Mouse (Mus musculus) cerebellum, adult 11-12 months (tissue): ENCODE measurements around the gene Lyve1.

Experiments used
- DNase-seq: peaks from one replicate; pipeline ENCODE4 v3.0.0; 2022

The Lyve1 gene

DNA sequence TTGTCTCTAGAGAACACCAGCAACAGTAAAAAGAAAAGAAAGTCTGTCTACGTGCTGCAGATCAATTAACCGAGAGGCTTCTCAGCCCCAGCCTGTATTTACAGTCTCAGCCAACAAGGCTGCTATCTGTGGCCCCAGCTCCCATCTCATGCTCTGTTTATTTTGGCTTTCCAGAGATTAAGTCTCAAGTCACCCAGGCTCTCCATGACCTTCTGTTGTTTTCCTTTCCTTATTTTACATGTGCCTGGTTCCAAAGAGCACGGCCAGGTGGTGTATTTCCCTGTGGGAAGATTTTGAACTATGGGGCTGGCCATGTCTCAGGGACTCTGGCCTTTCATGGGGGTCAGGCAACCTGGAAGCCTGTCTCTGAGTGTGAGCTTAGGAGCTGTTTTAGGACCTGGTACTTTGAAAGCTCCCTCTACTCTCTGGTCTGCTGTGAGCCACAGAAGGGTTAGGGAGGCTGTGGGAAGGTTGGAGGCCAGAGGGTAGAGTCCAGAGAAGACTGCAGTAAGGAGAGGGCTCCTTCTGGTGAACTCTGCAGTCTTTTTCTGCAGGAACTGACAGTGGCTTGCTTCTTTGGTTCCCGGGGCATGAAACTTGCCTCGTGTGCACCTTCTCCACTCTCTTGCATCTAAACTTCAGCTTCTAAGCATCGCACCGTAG lies 11.4 kb downstream of the Lyve1 start:
- DNase-seq = no peak

DNA sequence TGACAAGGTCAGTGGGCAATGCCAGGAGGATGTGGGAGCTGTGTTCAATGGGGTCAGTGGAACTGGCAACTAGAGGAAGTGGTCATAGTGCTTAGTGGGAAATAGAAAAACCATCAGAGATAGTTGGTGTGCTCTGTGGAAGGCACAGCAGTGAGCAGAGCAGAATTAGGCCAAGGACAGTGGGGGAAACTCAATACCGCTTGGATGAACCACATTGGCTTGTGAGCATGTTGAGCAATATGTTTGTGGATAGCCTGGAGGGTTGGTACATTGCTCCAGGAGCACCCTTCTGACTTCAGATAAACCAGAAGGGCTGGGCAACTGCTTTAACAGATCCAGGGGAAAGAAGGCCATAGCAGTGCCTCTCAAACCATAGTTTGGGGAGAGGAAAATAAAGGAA lies 14.7 kb downstream of the Lyve1 start:
- no peak for DNase-seq

DNA sequence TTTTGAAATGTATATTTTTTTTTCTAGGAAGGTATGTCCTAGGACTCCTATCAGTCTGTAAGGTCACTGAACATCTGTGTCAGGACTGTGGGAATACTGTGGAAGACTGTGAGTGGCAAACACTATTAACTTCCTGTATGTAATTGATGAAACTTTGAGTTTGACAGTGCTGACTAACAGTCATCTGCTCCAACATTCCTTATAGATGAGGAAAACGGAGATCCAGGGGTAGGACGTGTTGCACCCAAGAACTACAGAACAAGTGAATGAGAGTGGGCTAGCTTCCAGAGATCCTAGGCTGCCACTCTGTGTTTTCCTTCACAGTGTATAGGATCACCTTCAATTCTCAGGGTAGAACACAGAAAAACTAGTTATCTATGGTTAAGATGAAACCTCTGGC lies 15.7 kb downstream of the Lyve1 start:
- no peak for DNase-seq

DNA sequence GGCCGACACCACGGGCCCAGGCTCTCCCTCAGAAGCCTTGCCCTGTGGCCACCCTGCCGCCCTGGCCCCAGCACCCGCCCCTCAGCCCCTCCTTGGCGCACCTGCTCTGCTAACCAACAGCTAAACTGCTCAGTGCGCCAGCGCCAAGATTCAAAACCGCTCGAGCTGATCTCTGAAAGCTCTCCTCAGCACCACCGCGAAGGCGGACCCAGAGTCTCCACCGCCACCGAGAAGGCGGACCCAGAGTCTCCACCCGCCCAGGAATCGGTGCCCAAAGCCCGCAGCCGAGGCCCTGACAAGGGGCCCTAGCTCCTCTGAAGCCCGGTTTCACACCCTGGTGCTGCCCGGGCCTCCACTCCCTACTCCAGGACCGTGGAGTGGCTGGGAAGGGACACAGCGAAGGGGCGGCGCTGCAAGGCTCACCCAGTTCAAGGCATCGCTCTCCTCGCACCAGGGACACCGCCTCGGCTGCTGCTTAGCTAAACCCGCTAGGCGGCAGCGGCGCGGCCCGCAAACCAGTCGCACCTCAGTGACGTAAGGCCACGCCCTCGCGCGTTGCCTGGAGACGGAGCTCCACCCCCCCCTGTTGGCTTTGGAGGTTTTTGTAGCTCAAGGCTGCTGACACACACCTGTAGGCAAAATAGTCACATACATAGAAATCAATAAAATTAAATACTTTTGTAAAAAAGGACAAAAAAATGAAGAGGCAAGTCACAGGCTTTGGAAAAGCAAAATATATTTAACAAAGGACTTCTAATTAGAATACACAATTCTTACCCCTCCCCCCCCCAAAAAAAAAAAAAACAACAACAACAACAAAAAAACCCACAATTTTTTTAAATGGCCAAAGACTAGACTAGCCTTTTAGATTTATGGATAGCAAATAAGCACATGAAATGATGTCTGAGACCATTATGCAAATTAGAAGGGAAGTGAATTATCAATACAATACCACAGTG lies 18.8 kb downstream of the Lyve1 start, which contains the start of gene Rnf141:
Gene Rnf141 (minus strand): TSS at position 542 of the 959 bp plus-strand sequence.
- DNase-seq = peak; percentile 89

DNA sequence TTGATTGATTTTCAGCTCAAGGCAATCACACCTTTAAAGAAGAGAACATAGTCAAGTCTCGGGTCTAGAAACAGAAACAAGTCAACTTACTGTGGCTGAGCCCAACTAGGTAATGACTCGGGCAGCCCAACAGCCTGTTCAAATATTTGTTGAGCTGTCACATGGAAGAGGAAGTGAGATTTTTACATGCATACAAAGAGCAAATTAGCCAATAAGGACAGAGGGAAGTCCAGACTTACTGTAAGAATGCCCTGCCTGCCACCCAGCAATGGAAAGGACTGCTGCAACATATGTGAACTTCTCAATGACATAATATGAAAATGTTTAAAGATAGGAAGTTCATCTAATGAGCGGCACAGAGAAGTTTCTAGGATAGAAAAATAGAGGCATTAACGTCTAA lies 22.7 kb downstream of the Lyve1 start:
- no peak for DNase-seq

DNA sequence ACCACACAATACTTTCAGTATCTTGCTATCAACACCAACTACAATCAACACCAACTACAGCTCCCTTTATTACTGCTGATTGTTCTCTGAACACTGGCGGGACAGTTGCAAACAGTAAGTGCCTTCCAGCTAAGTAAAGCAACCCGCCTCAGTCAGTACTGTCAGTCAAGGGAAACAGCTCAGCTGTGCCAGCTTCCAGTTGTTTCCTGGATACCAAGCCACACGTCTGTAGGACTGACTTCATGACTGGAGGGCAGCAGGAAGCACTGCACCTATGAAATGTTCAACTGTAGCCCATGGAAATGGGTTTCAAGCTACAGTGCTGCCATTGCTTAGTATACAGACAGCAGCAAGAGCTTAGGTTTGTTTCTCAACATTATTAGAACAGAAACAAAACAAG lies 28.5 kb downstream of the Lyve1 start:
- DNase-seq = no peak

DNA sequence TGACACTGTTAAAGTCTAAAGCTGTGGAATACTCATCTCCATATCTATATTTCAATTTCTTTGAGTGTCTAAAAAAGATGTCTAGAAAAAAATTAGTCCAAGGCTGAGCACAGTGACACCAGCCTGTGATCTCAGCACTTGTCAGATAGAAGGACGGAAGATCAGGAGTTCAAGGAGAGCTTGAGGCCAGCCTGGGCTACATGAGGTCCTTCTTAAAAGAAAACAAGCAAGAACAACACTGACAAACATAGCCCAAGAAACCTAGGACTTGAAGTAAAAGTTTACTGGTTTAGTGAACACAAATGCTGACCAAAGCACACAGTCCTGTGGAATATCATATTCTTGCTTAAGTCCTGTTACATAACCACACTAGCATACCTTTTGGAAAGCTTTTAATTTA lies 29.0 kb downstream of the Lyve1 start:
- DNase-seq = no peak

DNA sequence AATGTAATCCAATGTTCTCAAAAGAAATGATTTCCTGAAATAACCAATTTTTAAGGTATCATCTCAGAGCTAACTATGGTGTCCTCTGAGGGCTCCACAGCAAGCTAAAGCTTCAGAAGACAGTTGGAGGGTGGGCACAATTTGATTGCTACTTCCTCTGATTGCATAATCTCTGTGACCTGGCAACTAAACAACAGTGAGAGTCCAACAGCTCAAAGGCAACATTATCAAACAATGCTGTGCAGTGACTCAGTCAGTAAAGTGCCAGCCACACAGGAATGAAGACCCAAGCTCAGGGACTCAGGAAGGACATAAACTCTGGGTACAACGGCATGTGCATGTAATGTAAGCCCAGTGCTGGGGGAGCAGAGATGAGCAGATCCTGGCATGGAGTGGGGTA lies 30.0 kb downstream of the Lyve1 start:
- DNase-seq = no peak

DNA sequence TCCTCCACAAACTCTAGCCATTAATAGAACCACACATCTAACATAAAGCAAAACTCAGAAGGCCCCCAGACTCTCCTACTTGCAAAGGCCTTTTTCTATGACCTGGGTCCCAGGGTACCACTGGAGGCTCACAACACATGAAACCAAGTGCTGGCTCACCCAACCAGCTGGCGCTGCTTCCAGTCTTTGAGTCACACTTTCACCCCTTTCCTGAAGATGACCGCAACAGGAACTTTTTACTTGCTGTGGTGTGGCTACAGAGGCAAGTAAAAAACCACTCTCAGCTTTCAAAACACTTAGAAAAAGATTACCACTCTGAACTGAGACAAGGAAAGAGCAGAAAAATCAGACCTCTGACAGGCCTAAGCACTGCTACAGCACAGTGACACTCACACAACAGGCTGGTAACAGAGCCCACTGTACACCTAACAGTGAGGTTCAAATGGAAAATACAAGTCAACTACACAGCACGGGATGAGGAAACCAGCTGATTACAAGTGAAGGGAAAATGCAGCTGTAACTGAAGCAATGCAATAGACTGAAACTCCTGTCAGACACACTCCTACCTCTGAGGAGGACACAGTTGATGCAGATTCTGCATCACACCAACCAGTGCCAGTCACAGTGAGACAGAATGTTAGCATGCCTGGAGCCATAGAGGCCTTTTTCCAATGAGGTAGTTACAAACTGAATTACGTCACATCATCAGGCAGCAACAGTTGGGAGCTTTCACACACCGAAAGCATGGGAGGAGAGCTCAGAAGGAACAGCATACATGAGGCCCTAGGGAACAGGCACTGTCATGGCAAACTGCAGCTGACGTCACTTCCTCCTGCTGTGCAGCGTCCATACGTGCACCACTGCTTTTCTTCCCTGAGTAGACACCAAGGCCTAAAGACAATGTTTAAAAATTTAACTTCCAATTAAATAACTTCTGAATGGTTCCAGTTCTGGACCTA lies 38.8 kb downstream of the Lyve1 start:
- DNase-seq = no peak

DNA sequence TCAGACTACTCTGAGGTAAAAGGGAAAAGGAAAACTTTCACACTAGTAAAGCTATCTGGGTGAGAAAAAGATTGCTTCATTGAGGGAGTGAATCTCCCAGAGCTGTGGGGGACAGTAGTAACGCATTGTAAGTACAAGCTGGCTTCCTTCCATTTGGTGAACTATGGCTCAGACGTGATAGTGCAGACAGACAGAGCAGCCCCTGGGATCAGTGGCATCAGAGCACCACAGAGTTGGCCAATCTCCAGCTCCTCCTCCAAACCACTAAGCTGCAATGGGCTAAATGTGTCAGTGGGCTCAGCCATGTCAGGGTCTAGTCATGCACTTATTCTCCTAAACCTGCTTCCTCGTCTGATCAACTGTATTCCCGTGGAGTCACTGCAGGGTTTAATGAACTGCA lies 39.4 kb downstream of the Lyve1 start:
- no peak for DNase-seq

DNA sequence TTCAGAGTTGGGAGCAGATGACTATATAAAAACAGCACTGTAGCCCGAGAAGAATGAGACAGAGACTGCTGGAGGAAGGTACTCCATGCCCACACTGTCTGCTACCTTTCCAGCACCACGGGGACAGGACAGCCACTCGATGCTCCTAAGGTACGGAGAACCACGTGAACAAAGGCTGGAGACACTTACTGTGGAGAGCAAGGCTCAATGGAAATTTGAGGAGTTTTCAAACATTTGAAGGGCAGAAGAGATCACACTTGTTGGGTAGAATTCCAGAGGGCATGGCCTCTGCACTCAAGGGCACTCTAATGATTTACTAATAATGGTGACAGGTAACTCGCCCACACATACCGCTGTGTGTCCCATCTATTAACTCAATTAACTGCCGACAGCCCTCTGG lies 40.0 kb downstream of the Lyve1 start:
- no peak for DNase-seq

DNA sequence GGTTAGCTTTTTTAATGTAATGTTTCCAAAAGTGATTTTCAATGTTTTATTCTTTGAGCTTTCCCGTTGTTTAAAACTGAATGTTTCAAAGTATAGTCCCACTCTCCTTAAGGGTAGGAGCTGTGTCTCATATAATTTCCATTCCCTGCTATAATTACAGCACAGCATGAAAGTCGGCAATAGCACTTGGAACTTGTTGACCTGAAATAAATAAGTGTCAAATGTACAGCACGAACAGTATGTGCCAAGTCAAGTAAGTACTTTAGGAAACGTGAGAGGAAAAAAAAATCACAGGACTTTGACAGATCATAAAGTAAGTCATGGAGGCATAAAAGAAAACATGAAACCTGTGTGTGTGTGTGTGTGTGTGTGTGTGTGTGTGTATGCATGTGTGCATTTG lies 41.0 kb downstream of the Lyve1 start:
- DNase-seq = no peak

DNA sequence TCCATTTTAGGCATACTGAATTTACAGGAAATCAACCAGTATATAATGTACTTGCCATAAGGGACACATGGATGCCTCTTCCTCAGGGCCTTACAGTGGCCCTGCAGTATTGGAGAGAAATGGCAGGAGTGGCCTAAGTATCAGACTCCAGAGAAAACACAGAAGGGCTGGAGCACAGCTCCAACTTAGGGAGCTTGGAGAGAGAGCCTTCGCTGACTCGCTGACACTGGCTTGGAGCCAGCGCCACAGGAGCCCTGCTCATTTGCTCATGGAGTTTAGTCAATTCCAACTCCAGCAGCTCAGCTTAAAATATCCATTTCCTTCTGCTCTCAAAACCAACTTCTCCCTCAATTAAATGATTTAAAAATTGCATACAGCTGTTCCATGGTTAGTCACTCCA lies 41.4 kb downstream of the Lyve1 start:
- DNase-seq = peak; percentile 49

DNA sequence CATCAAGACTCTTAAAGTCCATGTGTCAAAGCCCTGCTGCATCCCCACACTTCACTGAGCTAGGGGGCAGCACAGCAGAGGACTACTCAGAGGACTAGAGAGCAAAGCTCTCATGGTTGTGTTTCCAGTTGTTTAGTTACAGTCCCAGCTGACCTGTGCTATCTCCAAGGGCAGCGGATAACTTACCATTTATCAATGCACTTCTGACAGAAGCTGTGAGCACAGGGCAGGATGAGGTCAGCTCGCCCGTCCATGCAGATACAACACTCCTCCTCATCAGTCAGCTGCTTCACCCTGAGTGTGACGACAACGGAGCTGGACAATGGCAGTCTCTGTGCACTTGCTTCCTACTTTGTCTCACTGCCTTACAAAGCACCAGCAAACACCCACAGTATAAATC lies 42.0 kb downstream of the Lyve1 start:
- DNase-seq = no peak

DNA sequence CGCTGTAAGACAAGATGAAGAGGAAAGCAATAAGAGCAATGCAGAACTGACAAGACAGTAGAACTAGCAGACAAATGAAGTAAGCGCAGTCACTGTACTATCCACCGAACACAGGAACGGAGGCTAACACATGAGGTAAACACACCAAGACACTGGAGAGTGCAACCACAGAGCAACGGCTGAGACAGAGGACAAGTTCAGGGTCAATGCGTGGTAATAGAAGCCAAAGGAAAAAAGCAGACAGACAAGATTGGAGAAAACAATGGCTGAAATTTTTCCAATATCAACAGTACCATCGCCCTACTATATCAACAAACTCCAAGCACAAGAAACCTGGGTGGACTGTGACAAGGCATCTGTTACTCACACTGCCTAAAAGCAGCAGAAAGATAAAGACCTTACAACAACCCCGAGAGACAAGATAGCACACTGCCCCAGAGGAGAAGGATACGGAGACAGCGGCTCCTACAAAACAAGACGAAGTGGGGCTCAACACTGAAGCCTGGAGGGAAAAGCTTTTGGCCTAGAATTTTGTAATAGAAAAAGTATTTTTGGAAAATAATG lies 44.2 kb downstream of the Lyve1 start:
- DNase-seq = no peak

DNA sequence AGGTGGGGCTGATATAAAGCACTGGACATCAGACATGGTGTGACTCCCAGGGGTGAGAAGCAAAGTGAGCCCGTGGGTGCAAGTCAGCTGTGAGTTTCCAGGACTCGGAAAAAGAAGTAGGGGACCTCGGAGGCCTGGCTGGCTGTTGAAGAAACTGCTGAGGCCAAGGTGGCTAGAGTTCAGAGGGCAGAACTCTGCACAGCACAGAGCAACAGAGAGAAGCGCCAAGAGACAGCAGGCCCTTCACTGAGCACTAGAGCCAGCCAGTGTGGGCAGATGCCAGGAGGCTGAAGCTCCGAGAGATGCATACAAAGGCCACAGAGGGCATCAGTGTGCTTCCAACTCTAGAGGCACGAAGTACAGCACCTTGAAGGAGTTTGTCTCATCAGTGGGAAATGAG lies 44.8 kb downstream of the Lyve1 start:
- DNase-seq = no peak

DNA sequence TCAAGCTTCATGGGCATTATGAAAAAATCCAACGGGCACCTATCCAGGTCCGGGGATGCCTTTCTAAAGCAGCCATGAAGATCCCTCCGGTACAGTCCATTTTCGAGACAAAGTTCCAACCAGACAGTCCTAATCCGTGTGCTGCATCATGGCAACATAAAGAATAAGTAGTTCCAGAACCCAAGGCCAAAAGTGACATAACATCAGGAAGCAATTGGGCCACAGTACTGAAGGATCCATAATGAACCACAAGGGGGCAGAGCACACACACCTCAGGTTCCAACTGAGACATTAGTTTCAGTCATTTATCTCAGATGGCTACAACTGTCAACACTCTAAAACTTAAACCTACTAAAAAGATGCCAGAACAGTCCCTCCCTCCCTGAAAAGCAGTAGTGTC lies 47.0 kb downstream of the Lyve1 start:
- no peak for DNase-seq

DNA sequence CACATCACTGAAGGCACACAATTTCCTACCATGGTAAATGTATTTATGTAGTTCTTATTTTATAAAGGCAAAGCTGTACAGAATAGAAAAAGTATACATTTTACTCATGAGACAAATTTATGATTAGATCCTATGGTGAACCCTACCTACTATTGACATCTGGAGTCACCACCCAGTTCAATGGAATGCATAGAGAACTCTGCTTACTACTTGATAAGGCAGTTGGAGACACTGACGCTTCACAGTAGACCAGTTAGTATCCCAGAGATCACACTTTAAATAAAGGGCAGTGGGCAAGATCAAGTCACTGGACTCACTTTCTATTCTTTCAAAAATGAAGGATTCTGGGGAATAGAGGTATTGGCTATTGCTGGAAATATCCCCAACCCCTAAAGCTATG lies 49.1 kb downstream of the Lyve1 start:
- no peak for DNase-seq

DNA sequence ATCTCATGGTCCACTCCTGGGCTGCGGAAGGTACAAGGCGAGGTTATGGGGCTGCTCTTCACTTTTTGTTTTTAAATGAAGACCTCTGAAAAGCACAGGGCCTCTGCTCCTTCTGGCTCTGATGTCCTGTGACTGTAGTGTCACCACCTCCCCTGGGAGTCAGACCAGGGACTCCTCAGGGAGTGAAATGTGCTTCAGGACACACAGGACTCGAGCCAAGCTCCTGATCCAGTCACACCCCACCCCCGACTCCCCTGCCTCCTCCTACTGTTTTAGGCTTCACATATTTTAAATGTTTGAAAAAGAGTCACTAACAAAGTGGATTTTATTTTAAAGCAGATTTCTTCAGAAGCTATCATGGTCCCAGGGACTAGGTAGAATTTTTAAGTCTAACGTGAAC lies 51.5 kb downstream of the Lyve1 start:
- DNase-seq = no peak

DNA sequence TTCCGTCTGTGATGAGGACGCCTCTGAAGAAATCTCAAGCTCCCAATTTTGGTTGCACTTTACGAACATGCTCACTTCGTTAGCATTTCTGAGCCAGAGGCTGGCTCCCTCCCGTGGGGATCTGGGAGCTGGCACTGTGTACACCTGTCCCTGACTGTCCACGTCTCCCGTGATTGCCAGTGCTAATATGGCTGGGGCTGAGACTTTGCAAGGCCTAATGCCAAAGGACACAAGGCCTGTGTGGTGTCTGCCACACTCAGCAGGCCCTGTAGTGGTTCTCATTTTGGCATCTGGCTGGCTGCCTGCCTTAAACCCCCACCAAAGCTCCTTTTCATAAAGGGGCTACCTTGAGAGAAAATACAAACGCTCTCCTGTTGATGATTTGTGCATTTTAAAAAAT lies 52.0 kb downstream of the Lyve1 start:
- DNase-seq = no peak

DNA sequence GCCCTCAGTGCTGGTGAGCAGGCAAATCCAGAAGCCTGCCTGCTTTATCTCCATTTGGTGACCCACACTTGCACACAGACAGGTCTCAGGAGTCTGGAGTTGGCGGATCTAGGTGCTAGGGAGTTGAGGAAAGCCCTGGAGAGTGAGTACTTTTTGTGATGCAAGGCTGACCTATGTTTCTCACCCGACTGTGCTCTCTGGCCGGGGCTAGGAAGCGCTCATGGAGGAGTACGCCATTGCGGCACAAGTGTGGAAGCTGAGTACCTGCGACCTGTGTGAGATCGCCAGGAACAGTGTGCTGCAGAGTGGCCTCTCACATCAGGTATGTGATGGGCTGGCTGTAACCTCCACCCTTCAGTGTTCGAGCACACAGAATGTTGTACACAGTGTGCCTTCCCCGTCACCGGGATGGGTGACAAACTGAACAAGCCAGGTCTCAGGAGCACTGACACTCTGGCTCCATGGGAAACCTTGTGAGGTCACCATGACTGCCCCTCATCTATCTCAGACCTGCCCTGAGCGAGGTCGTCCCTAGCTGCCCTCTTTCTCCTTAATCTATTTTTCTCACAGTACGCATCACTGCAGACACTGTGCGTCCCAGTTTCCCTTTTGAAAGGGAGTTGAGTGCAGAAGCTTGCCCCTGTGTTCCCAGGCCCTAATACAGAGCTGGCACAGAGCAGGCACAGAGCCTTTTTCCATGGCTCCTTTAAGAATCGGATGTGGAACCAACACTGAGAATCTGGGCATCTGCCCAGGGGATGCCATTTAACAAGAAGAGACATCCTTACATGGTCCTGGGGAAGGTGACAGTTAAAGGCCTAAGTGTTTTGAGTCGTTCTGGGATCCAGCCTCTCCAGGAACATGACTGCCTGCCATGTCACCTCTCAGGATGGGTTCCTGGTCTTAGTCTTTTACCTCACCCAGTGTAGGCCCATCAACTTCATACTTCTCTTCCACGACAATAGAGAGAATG lies 53.2 kb downstream of the Lyve1 start:
- no peak for DNase-seq

DNA sequence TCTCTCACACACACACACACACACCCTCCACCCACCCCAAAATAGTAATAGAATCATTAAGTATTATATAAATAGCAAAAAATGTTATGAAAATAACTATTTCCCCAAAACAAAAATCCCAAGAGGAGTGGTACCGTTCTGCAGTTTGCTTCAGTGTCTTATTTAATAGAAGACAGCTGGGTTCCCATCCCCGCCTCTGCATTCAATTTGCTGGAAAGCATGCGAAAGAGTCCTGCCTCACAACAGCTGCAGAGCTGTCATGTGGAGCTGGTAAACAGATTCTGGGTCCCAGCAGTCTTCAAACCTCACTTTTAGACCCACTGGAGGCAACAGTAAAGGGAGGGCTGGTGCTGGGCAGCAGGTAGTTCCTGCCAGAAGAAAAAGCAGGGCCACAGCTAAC lies 54.1 kb downstream of the Lyve1 start:
- DNase-seq = no peak
